Mouse (Mus musculus) intestine, embryonic 16.5 days (tissue): ENCODE results near the gene Cacng3. TPM values are rescaled to one million over a fixed set of nuclear protein-coding genes. Genes with fewer than 3 reads are reported as not detected.
A peak's percentile ranks its signal among the peaks of the same experiment; 100 is the strongest.

Experiments
- ATAC-seq: fragments of 200-750 bp; cut with Nextera tagmentation; 2 replicates; pipeline ENCODE4 v1.8.0; 2017; ENCODE audit warnings: moderate TSS enrichment, moderate library complexity
- H3K27ac ChIP-seq: fragments of 300-500 bp; sonication (generic); 2 replicates; pipeline ENCODE4 v1.5.1; 2014; ENCODE audit warnings: mild to moderate bottlenecking, low read length
- H3K27me3 ChIP-seq: fragments of 300-500 bp; sonication (generic); replicated peaks from 2 replicates; pipeline ENCODE4 v1.6.1; 2014; ENCODE audit warnings: low read length, control low read depth, mixed read lengths; ENCODE audit not compliant: control insufficient read depth, insufficient read depth
- H3K36me3 ChIP-seq: fragments of 300-500 bp; sonication (generic); 2 replicates; pipeline ENCODE4 v1.6.1; 2014; ENCODE audit warnings: low read length, control low read depth; ENCODE audit not compliant: control insufficient read depth, insufficient read depth
- H3K4me1 ChIP-seq: fragments of 300-500 bp; sonication (generic); 2 replicates; pipeline ENCODE4 v1.6.1; 2014; ENCODE audit warnings: low read length, control low read depth, mixed read lengths; ENCODE audit not compliant: control insufficient read depth, insufficient read depth
- H3K4me2 ChIP-seq: fragments of 300-500 bp; sonication (generic); 2 replicates; pipeline ENCODE4 v1.6.1; 2014; ENCODE audit warnings: low read depth, low read length, control low read depth
- H3K4me3 ChIP-seq: fragments of 300-500 bp; sonication (generic); 2 replicates; pipeline ENCODE4 v1.5.1; 2014; ENCODE audit warnings: mild to moderate bottlenecking, low read length
- H3K9ac ChIP-seq: fragments of 300-500 bp; sonication (generic); 2 replicates; pipeline ENCODE4 v1.6.1; 2014; ENCODE audit warnings: low read depth, low read length
- H3K9me3 ChIP-seq: fragments of 300-500 bp; sonication (generic); 2 replicates; pipeline ENCODE4 v1.6.1; 2016; ENCODE audit warnings: low read length, control low read depth; ENCODE audit not compliant: control insufficient read depth
- WGBS: fragments of 180-500 bp; shearing (Covaris S2); extraction: QIAGEN DNeasy Blood & Tissue Kit; methylation state at CpG from one replicate; pipeline ENCODE4 v1.1.7; 2014; 5-methylcytosine and 5-hydroxymethylcytosine counted together
- polyA plus RNA-seq: library from polyadenylated mRNA; unstranded; fragments of >200 nt; fragmentation: Nextera tagmentation; extraction: Ambion mirVana; gene quantifications from 2 replicates; pipeline ENCODE4 v1.2.1, GENCODE M21; 2015

Gene Cacng3
- polyA plus RNA-seq, 1 experiment from 2014 or later: 0.06 TPM

GRCm38 (mm10) chr7:122800821-122801220 lies 130.5 kb downstream of the Cacng3 start:
- no peaks in the 10 kb centered on the region for H3K36me3 ChIP-seq
- no peak for ATAC-seq
- H3K27me3 ChIP-seq: no peaks in the 10 kb centered on the region
- H3K9me3 ChIP-seq: no peaks in the 10 kb centered on the region
- 64% methylated on average over 2 of the region's 2 CpGs for WGBS
- H3K4me3 ChIP-seq: no peak overlapping the region
- no peak overlapping the region for H3K9ac ChIP-seq
- 0 out of 2 replicates have a peak, but pooled peaks cover 2% of the 10 kb centered on the region for H3K4me1 ChIP-seq
- H3K4me2 ChIP-seq: no peak overlapping the region
- no peak overlapping the region for H3K27ac ChIP-seq

- Histone ChIP-seq H3K4me1 (0 out of 2 replicates have a peak, but pooled peaks cover 2% of the 10 kb centered on the region), H3K27me3 (no peaks in the 10 kb centered on the region), H3K4me3 (no peak overlapping the region), H3K9me3 (no peaks in the 10 kb centered on the region), H3K27ac (no peak overlapping the region), H3K9ac (no peak overlapping the region), H3K4me2 (no peak overlapping the region), H3K36me3 (no peaks in the 10 kb centered on the region)
- ATAC-seq: peak; percentile 76
- WGBS: 38% methylated on average over 9 of the region's 9 CpGs
These were observed 133.7 kb downstream of the Cacng3 start for GRCm38 (mm10) chr7:122803839-122804496.

DNA sequence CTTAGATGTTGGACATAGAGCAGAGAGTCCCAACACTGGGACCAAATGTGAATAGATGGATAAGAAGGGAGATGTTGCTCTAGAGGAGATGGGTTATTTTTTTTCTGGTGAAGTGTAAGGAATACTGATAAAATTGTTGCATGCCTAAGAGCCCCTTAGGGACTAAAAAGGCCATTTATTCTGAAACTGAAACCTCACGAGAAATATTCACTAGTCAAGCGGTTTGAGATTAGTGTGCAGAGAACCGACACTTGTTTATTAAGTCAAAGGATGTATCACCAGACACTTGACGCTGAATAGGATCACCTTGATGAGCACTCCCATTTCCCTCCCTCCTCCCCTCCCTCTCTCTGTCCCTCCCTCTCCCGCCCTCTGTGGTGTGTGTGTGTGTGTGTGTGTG lies 136.2 kb downstream of the Cacng3 start:
- Histone ChIP-seq H3K36me3 (no peaks in the 10 kb centered on the region), H3K9ac (no peak overlapping the region), H3K9me3 (no peaks in the 10 kb centered on the region), H3K4me2 (no peak overlapping the region), H3K4me1 (0 out of 2 replicates have a peak, but pooled peaks cover 2% of the 10 kb centered on the region), H3K27me3 (no peaks in the 10 kb centered on the region), H3K27ac (no peak overlapping the region), H3K4me3 (no peak overlapping the region)
- ATAC-seq: no peak
- 59% methylated on average over 5 of the region's 5 CpGs for WGBS

GRCm38 (mm10) chr7:122813724-122814123 lies 143.4 kb downstream of the Cacng3 start:
- Histone ChIP-seq H3K36me3 (no peaks in the 10 kb centered on the region), H3K27me3 (no peaks in the 10 kb centered on the region), H3K4me2 (no peak overlapping the region), H3K4me3 (no peak overlapping the region), H3K4me1 (no peaks in the 10 kb centered on the region), H3K9ac (no peak overlapping the region), H3K27ac (no peak overlapping the region), H3K9me3 (no peaks in the 10 kb centered on the region)
- no peak for ATAC-seq
- WGBS: 53% methylated on average over 1 of the region's 1 CpGs

GRCm38 (mm10) chr7:122817565-122817964 lies 147.3 kb downstream of the Cacng3 start:
- H3K27ac ChIP-seq: no peak overlapping the region
- H3K27me3 ChIP-seq: no peaks in the 10 kb centered on the region
- no peaks in the 10 kb centered on the region for H3K9me3 ChIP-seq
- H3K4me3 ChIP-seq: no peak overlapping the region
- no peak overlapping the region for H3K9ac ChIP-seq
- WGBS: 83% methylated on average over 7 of the region's 7 CpGs
- H3K36me3 ChIP-seq: no peaks in the 10 kb centered on the region
- no peak overlapping the region for H3K4me2 ChIP-seq
- no peak for ATAC-seq
- no peaks in the 10 kb centered on the region for H3K4me1 ChIP-seq
